Mouse (Mus musculus) megakaryocyte progenitor cell, adult 5-6 weeks (primary cell): ENCODE data around the gene Lrrc4. TPM values are rescaled to one million over a fixed set of nuclear protein-coding genes. Genes with fewer than 3 reads are reported as not detected.

ENCODE experiments used
- ATAC-seq: replicated peaks from 2 replicates; pipeline ENCODE4 v1.8.0; 2016; ENCODE audit warnings: mild to moderate bottlenecking, moderate TSS enrichment, inconsistent platforms; ENCODE audit not compliant: poor library complexity
- total RNA-seq, 2 experiments: library from RNA; stranded (forward) in 1 of 2; stranded (reverse) in 1 of 2; fragments of 157-497, 149-512 nt in 1 of 2; fragments of 200-1000 nt in 1 of 2; gene quantifications; 2 replicates each; pipeline versions ENCODE4 v1.2.3 to v1.2.4; 2015 to 2017

Lrrc4 gene
- total RNA-seq (2015), result not detected in 2 replicates
- 0.61 TPM in 1 of 2 replicates, not detected in the other for total RNA-seq (2017)

DNA sequence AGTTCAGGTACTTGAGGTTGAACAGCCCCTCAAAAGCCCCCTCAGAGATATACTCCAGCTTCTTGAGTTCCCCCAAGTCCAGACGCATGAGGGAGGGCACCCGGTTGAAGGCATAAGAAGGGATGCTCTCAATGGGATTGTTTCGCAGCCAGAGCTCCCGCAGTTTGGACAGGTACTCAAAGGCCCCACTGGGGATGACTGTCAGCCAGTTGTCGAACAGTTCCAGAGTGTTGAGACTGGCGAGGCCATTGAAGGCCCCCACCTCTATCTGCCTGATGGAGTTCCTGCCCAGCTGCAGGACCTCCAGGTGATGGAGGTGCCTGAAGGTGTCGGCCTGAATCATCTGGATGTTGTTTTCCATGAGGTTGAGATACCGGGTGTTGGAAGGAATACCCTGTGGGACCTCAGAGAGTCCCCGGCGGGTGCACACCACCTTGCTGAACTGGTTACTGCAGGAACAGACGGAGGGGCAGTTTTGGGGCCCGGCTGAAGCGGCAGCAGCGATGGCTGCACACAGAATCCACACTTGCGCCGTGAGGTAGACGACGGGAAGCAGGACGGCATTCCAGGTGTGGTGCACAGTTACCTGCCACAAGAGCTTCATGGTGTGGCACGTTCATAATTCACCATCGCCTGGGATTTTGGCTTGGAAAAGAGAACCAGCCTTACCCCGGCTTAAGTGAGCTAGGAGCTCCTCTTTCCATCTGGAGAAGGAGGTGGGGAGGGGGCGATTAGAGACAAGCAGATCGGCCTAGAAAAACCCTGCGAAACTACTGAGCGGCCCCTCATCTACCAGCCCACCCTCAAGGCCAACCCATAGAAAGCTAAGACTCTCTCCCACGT, at the start of gene Lrrc4:
Gene Lrrc4, minus strand, starts transcription at position 737 of the 843 bp plus-strand sequence.
- no peak for ATAC-seq

GRCm38 (mm10) chr6:28880909-28881308, 49.4 kb upstream of the Lrrc4 start:
- ATAC-seq, result peak; percentile 50; the same call in 1 of the 2 replicates

DNA sequence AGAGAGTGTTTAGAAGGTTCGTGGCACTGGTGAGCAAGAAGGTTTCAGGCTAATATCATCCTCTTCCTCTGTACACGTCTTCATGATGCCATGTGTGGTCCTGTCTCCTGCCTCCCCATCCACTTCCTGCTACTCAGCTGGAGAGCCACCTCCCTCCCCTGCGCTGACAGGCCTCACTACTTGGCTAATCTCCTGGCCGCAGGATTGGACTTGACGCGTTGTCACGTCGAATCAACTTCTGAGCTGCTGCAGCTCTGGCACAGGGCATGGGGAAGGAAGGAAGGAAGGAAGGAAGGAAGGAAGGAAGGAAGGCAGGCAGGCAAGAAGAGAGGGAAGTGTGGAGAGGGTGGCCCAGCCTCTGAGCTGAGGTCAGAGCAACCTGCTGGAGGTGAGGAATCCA, 47.8 kb upstream of the Lrrc4 start:
- no peak for ATAC-seq

- no peak for ATAC-seq
These were observed 46.6 kb upstream of the Lrrc4 start for GRCm38 (mm10) chr6:28877945-28878666.

- no peak for ATAC-seq
These were observed 44.9 kb upstream of the Lrrc4 start for GRCm38 (mm10) chr6:28876492-28876891.

- ATAC-seq, result no peak
These were observed 43.8 kb upstream of the Lrrc4 start for GRCm38 (mm10) chr6:28875333-28875732.

DNA sequence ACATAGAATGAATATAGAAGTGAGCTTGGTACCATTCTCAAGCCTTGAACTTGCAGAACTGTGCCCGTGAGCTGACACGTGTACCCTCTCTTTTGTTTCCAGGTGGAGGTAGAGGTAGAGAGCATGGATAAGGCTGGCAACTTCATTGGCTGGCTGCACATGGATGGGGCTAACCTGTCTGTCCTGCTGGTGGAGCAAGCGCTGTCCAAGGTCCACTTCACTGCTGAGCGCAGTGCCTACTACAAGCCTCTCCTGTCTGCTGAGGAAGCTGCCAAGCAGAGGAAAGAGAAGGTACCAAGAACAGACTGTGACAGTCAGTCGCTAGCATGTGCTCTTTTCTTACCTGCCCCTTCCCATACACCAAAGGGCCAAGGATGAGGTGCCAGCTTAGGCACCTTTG, 43.2 kb upstream of the Lrrc4 start:
- no peak for ATAC-seq

DNA sequence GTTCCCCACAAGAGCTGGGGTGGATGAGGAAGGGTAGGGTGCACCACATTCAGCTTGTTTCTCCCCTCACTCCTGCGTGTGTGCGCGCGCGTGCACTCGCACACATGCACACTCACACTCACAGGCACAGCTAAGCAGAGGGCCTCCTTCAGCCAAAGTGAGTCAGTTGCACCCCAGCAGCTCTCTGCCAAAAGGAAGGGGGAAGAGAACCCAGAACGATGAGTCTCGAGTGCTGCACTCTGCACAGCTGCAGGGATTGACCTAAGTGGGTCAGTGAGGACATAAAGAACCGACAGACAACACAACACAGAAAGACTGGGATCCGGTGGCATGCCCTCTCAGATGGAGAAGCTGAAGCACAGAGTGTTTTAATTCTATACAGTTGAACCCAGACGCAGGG, 42.5 kb upstream of the Lrrc4 start:
- no peak for ATAC-seq

- ATAC-seq, result no peak
These were observed 40.9 kb upstream of the Lrrc4 start for GRCm38 (mm10) chr6:28872421-28872795.

- peak; percentile 56 for ATAC-seq
These were observed 40.3 kb upstream of the Lrrc4 start for GRCm38 (mm10) chr6:28871725-28872420.

DNA sequence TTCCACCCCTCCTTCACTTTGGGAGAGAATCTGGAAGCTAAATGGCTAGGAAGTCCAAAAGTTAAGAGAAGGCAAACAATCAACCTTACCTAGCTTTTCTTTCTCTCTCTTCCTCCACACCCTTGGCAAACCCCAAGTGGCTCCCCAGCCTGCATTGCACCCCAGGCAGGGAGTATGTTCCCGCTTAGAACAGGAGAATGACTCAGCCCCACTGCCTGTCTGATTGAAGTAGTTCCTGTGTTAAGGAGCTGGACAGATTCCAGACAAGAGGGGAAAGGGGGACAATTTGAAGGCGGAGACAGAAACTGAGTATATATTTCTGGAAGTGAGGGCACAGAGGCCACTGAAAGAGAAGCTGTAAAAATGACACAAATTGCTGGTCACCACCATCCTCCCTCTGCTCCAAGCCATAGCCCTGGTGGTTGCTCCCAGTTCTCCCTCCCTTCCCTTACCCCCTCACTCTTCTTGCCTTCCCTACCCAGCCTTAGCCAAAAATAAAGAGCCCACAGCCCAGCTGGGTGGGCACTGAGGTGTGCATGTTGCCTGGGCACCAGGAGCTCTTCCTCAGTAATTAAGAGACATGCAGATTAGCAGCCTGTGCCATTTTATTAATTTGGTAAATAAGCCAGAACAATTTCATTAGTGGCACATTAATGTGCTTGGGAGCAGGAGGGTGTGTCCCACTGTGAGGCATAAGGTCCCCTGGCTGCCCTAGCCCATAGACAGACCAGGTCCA, 36.1 kb upstream of the Lrrc4 start:
- ATAC-seq, result peak; percentile 56

DNA sequence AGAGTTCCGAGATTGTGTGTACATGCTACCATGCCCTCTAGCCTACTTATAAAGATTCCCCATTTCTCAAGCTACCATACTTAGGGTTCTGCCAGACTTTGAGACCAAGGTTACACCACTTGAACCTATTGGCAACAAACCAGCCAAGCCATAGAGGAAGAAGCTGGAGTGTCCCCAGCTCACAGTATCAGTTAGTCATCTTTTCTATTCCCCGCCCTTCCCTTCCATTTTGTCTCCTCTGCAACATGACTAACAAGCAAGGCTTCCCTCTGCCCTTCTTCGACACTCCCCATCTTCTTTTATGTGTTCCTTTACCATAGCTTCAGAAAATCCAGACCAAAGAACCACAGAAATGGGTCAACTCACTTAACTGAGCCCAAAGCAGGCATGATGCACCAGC, 34.7 kb upstream of the Lrrc4 start:
- ATAC-seq, result no peak

DNA sequence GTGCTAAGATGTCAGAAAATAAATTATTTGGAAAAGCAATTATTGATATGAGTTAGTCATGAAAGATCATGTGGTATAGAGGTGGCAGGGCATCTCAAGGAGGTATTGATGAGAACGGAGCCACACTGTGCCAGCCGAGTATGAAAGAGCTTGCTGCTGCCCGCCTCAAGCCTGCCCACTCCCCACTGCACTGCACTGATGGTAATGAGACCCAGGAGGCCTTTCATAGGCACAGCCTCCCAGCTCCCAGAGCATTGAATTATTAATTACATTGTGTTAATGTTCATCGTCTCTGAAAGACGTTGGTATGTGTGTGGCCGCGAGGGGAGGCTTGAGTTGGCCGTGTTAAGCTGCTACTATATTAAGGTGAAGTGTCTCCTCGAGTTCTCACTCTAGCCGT, 33.6 kb upstream of the Lrrc4 start:
- no peak for ATAC-seq

GRCm38 (mm10) chr6:28864684-28865083, 33.1 kb upstream of the Lrrc4 start:
- ATAC-seq, result no peak

DNA sequence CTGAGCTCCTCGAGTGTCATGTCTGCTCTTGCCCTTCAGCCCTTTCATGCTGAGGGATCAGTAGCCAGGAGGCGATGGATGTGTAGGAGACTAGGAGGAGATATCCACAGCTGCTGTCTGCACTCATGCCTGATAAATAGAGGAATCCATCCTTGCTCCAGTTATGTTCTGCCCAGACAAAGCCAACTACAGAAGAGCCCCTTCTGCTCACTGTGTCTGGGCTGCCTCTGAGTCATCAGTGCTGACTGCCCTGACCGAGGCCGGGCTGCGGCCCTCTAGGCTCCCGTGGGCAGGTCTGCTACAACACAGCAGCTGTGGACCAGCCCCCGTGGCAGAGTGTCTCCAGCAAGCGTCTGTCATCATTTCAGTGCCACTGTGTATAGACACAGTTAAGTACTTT, 30.8 kb upstream of the Lrrc4 start:
- no peak for ATAC-seq

- ATAC-seq, result no peak
These were observed 29.4 kb upstream of the Lrrc4 start for GRCm38 (mm10) chr6:28860922-28861321.

GRCm38 (mm10) chr6:28860450-28860849, 28.9 kb upstream of the Lrrc4 start:
- no peak for ATAC-seq

- no peak for ATAC-seq
These were observed 27.5 kb upstream of the Lrrc4 start for GRCm38 (mm10) chr6:28859094-28859493.

DNA sequence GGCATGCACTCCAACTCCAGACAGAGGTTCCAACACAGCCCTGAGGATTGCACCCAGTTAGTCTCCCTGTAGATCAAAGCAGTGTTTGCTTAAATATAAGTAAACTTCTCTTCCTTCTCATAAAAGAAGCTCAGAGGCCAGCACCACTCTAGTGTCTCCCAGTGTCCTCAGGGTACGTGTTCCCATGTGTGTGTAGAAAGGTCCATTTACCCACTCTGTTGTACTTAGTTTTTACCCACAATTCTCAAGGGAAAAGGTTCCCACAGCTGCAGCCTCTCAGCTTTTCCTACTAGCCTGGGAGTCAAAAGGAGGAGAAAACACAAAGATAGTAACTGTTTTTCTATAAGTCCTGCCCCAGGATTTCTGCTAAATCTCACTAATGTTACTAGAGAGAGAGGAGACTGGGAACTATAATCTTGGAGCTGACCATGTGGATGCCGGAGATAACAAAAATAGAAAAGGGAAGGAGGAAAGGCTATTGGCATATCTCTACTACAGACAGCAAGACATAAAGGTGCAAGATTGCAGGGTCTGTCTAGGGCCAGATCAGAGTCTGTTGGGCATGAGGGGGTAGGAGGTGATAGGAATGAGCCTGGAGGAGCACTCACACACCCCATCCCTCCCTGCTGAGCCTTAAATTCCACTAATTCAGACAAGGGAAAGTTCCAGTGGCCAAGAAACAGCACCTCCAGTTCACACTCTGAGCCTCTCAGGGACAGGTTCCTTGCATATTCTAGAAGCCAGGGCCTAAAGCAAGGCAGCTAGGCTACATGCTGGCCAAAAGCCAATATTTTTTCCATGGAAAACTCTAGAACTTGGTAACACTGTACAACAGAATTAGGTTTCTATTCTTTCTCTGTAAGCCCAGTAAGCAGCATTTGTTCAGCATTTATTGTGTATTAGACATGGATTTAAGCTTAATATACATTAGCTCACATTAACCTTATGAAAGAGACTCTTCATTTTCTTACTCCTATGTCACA, 25.9 kb upstream of the Lrrc4 start:
- peak; percentile 64 for ATAC-seq

GRCm38 (mm10) chr6:28856789-28857188, 25.2 kb upstream of the Lrrc4 start:
- ATAC-seq, result no peak
